Mouse (Mus musculus) thymus, postnatal 0 days (tissue): ENCODE measurements at regions not wholly inside any gene's neighbourhood (a gene's known extent, or its start where the extent isn't known, plus 50 kb on each side); places are given as distances from the start of the nearest gene placed in this dataset.

ENCODE experiments used
- DNase-seq: peaks from one replicate; pipeline ENCODE4 v3.0.0-alpha.2; 2015; ENCODE audit warnings: low spot score

DNA sequence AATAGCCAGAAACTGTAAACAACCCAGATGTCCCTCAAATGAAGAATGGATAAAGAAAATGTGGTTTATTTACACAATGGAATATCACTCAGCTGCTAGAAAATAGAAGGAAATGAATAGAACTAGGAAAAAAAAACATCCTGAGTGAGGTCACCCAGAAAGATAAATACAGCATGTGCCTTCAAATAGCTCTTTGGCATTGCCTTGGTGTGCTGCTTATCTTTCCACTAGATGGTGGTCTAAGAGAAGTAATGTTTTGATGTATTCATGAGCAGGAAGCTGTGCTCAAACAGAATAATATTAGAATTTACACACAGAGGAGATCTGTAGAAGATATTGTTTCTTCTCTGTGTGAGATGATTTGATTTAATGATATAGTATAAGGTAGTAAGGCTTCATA, 78.8 kb downstream of the Zfp619 start:
- no peak for DNase-seq

DNA sequence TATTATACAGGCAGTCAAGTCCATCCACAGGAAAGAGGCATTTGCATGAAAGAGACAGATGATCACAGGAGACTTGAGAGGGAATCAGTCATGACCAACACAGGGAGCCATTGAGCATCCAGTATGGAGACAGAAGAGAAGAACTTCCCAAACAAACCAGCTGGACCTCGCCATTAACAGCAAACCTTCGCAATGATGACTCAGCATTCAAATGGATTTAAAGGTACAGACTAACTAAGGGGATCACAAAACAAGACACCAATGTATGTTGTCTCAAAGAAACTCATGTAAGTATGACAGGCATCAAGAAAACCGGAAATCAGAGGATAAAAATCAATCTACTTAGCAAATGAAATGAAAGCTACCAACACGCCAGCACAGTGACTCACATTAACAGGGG, 96.2 kb downstream of the Zfp619 start:
- no peak for DNase-seq

DNA sequence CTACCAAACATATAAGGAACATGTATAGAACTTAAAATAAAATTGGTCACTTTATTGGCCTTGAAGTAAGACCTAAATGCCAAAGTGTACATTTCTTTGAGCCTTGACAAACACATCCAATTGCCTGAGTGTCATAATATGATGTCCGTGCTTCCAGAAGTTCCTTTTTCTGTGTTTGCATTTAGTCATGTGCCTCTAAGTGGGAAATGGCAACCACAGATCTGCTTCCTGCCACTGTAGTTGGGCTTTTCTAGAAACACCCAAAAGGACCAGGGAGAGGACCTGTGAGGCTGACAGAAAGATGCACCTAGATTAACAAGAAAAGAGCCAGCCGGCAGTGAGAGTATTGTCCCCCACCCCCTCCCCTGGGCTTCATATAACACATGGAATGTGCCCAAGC, 97.5 kb downstream of the Zfp619 start:
- no peak for DNase-seq

DNA sequence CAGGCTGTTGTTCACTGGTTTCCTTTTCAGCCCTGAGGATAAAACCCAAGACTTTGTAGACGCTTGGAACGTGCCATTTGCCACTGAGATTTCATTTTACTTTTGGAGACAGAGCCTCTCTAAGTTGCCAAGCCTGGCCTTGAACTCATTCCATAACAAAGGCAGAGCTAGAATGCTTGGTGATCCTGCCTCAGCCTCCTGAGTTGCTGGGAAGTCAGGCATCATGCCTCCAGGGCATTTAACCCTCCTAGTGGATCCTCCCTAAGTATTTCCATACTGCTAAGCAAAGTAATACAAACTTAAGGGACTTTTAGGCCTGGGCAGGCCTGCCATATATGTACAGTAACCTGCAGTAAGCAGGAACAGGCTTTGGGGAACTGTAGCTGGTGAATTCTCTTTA, 104.2 kb downstream of the Zfp619 start:
- DNase-seq, result no peak

DNA sequence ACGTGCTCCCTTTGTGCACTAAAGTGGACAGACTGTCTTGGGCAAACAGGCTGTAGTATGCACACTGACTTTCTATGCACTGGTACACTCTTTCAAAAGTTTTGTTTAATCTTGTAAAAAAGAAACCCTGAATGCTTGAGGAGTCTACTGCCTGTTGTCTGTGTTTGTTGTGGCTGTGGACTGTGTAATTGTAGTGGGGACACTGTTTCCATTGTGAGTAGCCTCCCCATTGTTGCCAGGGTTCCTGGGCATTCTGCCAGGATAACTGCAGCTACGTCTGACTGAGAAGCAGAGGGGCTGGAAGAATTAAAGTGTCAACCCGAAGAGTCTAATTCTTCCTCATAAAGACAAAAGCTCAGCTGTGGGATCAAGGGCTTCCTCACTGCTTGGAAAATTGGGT, 115.3 kb downstream of the Zfp619 start:
- no peak for DNase-seq

DNA sequence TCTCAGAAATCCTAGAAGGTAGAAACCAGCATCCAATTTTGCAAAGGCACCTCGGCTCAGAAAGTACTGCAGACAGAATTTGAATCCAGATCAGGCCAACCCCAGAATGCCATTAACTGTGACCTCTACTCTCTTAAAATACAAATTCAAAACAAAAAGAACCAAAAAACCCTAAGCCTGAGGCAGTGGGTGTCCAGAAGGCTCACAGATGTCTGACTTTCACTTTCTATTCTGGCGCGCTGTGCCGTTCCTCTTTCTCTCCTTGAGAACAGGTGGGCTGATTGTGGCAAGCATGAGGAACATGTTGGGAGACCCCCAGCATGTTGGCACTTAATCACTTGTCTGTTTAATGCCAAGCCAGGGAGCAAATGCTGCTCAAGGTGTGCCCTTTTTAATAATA, 124.8 kb downstream of the Zfp619 start:
- no peak for DNase-seq

DNA sequence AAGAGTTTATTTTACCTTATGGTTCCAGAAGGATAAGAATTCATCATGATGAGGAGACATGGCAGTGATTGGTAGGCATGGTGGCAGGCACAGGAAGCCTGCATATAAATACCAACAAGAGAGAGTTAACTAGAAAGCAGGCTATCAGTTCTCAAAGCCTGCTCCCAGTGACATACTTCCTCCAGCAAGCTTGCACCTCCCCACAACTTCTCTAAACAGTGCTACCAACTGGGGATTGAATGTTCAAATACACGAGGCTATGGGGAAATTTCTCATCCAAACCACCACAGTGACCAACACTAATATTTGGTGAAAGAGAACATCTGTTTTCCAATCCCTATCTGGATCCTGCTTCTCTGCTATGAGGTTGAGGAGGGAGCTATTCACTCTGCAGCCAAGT, 125.8 kb downstream of the Zfp619 start:
- no peak for DNase-seq

DNA sequence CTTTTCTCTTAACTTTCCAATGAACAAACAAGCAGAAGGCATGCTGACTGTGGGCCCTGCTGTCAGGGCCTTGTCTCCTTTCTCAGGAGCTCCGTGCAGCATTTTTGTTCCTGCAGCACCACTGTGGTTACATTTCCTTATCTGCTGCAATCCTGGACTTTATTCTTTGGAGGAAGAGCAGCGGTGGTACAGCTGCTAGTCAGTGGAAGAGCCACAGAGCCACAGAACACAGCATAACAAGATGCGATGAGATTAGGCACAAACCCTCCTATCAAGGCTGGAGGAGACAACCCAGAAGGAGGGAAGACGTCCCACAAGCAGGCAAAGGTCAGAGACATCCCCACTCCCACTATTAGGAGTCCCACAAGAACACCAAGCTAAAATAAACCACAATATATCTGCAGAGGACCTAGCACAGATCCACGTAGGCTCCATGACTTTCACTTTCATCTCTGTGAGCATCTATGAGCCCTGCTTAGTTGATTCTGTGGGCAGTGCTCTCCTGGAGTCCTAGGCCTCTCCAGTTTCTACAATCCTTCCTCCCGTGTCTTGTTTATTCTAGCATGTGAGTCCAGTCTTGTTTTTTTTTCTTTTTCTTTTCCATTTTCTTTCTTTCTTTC, 133.0 kb downstream of the Zfp619 start:
- no peak for DNase-seq

DNA sequence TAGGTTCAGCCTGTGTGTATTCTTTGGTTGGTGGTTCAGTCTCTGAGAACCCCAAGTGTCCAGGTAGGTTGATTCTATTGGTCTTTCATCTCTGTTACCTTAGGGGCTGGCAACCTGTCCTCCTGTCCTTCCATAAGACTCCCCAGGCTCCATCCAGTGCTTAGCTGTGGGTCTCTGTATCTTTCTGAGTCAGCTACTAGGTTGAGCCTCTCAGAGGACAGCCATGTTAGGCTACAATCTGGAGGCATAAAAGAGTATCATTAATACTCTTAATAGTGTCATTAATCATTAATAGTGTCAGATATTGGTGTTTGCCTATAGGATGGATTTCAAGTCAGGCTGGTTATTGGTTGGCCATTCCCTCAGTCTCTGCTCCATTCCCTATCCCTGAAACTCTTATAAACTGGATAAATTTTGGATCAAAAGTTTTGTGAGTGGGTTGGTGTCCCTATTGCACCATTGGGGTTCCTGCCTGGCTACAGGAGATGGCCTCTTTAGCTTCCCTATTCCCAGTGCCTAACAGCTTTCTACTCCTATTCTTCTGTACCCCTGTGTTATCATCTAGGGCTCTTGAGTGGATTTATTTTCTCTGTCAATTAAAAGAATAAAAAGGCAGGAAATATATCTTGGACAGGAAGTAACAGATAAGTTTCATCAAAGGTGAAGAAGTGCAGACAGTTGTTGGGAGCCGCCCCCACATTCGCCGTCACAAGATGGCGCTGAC, 137.2 kb downstream of the Zfp619 start:
- peak; percentile 59 for DNase-seq

DNA sequence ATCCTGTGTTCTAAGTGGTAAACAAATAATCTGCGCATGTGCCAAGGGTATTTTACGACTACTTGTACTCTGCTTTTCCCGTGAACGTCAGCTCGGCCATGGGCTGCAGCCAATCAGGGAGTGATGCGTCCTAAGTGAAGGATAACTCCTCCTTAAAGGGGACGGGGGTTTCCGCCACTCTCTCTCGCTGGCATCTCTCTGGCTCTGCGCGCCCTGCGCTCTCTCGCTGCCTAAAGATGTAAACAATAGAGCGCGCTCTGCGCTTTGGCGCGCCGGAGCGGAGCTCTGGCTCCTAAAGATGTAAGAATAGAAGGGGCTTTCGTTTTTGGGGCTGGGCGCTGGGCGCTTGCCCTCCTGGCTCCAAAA, 137.7 kb downstream of the Zfp619 start:
- DNase-seq, result peak; percentile 35

DNA sequence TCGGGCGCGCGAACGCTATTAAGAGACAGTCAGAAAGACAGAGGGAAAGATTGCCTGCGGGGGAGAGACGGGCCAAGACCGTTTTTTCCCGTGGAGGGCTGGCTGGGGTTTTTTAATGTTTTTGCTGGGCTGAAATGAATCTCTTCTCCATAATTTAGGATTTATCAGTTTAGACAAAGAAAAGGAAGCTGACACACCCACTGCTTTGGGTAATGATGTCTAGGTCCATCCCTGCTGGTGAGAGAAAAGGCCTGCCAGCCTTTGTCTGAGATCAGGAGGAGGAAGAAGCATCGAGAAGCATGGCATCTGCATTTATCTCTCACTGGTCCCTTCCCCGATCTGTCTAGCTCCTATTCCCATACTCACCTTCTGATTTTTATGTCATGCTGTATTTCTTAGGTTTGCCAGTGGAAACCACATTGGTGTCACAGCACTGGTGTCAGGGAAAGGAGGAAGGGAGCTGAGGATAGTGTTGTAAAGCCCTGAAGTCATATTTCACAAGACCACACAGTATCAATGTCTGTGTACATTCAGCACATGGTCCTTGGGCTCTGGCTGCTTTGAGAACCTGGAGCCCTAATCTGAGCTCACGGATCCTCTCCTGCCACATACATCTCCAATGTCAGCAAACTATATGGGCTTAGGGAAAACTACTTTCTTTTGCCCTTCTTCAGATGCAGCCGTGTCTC, 138.3 kb downstream of the Zfp619 start:
- peak; percentile 22 for DNase-seq

DNA sequence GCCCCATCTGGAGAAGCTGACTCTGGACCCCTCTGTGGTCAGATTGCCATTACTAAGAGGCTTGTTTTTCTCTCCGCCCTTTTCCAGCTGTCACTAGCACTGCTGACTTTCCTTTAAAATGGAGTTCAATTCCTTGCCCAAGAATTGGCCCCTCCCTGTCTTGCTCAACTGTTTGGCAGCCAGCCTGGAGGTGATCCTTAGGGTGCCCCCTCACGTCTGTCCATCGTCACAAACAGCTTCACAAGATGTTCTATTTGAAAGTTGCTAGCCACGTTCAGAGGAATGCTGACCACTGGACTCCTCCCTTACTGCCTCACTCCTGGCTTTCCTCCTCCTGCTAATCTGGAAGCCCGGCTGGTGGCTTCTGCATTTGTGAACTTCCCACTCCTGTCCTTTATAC, 142.0 kb downstream of the Zfp619 start:
- DNase-seq, result no peak

DNA sequence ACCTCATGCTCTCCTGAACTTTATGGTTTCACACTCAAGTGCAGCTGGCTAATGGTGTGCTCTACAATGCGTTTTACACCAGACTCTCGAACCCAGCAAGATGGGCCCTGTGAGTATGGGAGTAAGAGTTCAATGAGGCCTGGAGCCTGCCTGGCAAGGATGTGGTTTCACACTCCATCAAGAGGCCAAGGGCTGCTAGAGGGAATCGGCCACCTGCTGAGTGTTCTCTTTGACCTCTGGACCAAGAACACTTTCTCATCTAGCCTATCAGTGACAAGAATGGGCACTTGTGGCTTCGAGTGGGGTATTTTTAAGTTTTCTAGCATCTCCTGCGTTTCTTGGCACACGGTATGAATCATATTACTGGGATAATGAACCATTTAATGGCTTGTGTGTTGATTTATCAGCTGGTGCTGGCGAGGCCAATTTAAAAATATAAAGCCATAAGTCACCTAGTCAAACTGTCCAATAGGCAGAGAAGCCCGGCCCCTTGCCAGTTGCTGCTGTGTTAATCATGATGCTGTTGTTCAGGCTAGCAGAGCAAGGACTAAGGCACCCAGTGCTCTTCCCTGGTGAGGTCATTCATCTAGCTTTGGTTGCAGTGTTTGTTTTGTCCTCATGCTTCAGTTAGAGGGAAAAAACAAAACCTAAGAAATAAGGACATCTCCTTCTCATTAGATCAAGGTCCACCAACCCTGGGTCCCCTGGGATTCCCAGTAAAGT, 157.7 kb downstream of the Zfp619 start:
- no peak for DNase-seq

DNA sequence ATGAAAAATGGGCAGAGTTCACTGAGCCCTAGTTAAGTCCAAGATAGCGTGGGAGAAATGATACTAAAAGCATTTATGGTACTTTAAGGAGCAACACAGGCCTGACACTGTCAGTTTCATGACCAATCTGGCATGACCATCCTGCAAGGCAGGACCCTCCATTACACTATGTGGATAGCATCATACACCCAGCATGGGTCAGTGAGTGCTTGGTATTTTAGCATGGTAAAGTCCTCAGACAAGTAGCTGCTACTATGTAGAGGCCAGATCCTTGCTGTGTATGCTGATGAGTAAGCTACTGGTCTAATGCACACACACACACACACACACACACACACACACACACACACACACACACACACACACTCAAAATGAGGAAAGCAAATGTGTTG, 158.3 kb downstream of the Zfp619 start:
- DNase-seq, result no peak

DNA sequence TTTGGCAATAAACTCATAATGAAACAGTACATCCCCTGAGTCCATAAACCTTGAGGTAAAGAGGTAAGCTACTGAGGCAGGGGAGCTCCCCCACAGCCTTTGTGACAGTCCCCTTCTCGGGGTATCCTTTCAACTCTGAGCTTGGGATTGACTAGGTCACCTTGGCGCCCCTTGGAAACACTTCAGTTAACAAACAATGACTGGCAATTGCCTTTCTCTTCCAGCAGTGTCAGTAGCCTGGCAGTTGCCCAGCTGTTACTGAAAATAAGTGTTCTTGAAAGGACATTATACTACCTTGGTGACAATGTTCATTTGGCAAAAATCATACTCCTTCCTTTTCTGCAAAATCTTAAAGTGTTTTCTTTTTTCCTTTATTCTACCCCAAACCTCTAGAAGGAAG, 162.8 kb downstream of the Zfp619 start:
- no peak for DNase-seq

DNA sequence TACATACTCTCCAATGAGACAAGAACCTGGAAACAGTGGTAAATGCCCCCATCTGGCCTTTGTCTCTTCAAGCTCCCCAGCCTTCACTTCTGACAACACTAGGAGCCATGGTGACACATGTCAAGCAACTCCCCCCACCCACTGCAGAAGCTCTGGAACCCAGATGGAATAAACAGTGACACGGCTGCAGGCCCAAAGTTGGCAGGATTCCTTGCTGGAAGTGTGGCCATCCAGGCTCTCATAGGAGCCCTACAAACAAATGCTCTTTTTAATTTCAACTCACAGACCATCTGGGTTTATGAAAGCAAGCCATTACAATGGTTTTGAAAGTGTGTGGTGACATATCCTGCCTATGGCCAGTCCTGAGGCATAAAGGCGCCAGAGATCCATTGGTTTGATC, 179.0 kb downstream of the Zfp619 start:
- no peak for DNase-seq

DNA sequence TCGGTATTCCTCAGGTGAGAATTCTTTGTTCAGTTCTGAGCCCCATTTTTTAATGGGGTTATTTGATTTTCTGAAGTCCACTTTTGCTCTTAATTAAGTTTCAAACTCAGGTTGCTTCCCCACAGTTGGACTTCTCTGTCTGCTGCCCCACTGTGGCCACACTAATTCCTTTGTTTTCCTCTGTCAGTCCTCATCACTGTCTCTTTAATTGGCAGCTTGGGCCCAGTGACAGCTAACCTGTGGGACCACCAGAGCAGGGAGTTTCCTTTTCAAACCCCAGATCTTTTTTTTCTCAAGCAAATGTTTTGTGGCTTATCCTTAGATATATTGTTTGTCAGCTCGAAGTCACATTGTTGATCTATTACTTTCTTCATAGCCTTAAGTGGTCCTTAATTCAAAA, 183.9 kb downstream of the Zfp619 start:
- no peak for DNase-seq

DNA sequence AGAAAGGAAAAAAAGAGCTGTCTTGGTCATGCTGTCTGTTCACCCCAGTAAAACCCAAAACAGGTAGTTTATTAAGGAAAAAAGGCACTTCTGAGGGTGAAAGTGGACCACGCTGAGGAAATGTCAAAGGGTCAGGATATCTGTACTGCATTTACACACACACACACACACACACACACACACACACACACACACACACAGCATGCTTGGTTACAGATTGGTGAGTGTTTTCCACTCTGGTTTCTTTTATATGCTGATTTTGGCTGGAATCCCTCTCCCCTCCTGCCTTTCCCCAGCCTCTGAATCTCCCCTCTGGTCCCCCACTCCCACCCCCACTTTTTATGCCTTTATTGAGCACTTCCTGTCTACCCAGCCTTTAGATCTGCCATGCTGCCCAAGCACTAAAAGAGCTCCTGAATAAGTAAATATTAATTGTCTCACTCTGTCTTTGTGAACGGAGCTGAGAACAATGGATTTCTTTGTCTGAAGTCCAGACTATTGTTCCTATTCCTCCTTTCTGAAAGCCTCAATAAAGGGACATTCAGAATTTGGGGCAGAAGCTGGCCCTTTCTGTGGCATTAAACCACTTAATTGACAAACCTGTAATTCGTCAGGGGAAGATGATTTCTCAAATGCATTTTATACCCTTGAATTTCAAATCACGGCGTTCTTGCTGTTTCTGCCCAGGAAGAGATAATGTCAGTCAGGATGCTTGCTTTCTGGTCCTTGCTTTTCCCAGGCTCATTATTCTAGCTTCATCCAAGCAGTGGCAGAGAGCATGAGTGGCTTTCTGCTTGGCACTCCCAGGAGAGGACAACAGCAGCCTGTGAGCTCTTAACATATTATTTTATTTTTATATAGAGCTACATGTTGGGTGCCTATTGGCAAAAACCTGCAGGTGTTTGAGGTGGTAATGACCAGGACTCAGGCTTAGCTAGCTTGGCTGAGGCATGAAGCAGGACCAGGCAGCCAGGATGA, 187.8 kb downstream of the Zfp619 start:
- no peak for DNase-seq

DNA sequence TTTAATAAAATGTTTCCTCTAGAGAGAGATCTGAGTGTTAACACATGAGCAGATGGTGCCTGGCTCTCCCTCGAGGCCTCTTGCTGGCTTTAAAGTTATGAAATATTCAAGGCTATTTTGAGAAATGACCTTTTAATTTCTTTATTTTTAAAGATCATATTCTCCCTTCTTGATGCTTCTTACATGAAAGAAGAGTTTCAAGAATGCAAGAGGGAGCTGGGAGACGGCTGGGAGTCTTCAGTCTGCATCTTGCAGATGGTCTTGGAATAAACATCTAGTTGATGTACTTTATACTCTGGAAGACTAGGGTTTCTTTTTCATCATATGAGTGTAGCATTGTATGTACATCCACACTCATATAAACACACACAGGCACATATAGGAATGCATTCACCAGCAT, 189.0 kb downstream of the Zfp619 start:
- DNase-seq, result no peak

DNA sequence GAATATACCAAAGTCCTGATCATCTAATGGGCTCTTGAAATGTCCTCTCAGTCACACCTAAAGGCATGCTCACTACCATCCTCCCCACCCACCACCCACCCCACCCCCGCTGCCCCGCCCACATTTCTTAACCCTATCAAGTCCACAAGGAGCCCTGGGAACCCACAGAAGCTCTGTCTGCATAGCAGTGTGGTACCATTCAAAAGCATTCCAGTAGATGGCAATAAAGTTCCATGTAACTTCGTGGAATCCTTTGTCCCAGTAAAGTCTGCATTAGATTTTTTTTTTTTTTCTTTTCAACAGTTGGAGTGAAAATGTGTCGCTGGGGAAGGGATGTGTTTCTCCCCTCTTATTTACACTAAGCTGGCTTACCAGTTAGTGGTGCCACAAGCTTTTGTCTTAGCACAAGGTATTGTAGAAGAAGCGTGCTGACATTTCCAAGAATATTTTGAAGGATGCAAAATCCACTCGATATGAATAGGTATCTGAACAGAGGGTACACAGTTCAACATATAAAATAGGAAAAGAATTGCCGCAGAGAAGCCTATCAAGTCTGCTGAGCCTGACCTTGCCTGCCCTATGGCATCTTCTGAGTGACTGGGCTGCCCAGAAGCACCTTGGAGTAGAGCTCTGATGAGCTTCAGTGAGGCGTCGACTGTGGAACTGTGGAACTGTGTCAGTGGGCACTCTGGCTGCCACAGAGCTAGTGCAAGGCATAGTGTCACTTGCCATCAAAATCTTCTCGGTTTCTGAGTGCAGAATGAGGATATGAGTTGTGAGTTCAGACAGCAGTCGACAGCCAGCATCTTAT, 199.0 kb downstream of the Zfp619 start:
- no peak for DNase-seq
